Mouse (Mus musculus): ENCODE data around the gene Grwd1. TPM values are rescaled to one million over a fixed set of nuclear protein-coding genes. Genes with fewer than 3 reads are reported as not detected.
A peak's percentile ranks its signal among the peaks of the same experiment; 100 is the strongest.
"Not testable (repeated sequence)": the region's sequence is repeated elsewhere in the genome, so short reads cannot be mapped to it uniquely, and the experiment has no call there.

Gene Grwd1
- polyA plus RNA-seq (2014; fragmentation: Nextera tagmentation; extraction: Ambion mirVana), result 37.6 and 42.6 TPM in 2 replicates

- ATAC-seq (ENCODE audit: low FRiP score), result peak; percentile 90
- Histone ChIP-seq H3K9ac (peak within 1 kb of the TSS; percentile 69), H3K27me3 (ENCODE audit: control insufficient read depth, insufficient read depth, low read length) (peaks cover 38% of the 10 kb centered on the region), H3K36me3 (replicated peaks; ENCODE audit: control insufficient read depth, insufficient read depth) (peaks cover 44% of the 10 kb centered on the region), H3K4me1 (replicated peaks; ENCODE audit: control insufficient read depth, insufficient read depth, low read length) (peaks cover 18% of the 10 kb centered on the region), H3K9me3 (ENCODE audit: control insufficient read depth, low read length) (no peaks in the 10 kb centered on the region), H3K27ac (peak within 1 kb of the TSS; percentile 89), H3K4me3 (replicated peaks; ENCODE audit: low read length) (peak within 1 kb of the TSS; percentile 74), H3K4me2 (replicated peaks) (peak within 1 kb of the TSS; percentile 81)
- DNase-seq (ENCODE audit: low spot score), result peak; percentile 92
- under 1% methylated on average over 35 of the region's 35 CpGs for WGBS
These were observed at the start of gene Grwd1 for GRCm38 (mm10) chr7:45830427-45831127. Gene Grwd1 (minus strand): TSS chr7:45830944.

DNA sequence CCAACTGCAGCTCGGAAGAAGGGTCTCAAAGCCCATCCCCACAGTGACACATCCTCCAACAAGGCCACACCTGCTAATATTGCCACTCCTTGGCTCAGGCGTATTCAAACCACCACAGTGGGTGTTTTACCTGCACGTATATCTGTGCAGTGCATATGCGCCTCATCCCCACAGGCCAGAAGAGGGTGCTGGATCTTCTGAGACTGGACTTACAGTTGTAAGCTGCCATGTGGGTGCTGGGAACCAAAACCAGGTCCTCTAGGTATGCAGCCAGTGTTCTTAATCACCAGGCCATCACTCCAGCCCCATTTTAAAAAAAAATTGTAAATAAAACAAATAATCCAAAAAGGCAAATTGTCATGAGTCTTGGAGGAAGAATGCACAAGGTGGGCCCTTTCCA, 49.8 kb upstream of the Grwd1 start:
- WGBS, result 98% methylated on average over 4 of the region's 4 CpGs
- H3K9me3 ChIP-seq (ENCODE audit: control insufficient read depth, low read length), result no peaks in the 10 kb centered on the region
- ATAC-seq (ENCODE audit: low FRiP score), result no peak

DNA sequence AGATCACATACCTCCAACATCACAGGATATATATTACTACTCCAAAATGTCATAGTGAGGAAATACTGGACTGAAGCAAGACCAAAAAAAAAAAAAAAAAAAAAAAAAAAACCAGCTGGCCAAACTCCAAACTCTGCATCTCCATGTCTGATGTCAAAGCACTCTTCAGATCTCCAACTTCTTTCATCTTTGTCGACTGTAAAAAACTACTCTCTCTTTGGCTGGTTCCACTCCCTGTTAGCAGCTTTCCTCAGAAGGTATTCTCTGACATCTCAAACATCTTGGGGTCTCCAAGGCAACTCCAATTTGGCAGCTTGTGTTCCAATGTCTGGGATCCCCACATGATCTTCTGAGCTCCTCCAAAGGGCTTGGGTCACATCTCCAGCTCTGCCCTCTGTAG, 47.5 kb upstream of the Grwd1 start, which contains the start of gene Grin2d:
Grin2d (minus strand) TSS at position 101 of the 400 bp plus-strand sequence.
- H3K27ac ChIP-seq; H3K9me3 ChIP-seq (ENCODE audit: control insufficient read depth, low read length); DNase-seq (ENCODE audit: low spot score); ATAC-seq (ENCODE audit: low FRiP score); H3K9ac ChIP-seq; H3K4me3 ChIP-seq (replicated peaks; ENCODE audit: low read length); H3K4me2 ChIP-seq (replicated peaks); H3K27me3 ChIP-seq (ENCODE audit: control insufficient read depth, insufficient read depth, low read length): not testable (repeated sequence)
- Histone ChIP-seq H3K4me1 (replicated peaks; ENCODE audit: control insufficient read depth, insufficient read depth, low read length) (peaks cover 18% of the 10 kb centered on the region), H3K36me3 (replicated peaks; ENCODE audit: control insufficient read depth, insufficient read depth) (peaks cover 91% of the 10 kb centered on the region)
- 94% methylated on average over 1 of the region's 1 CpGs for WGBS

More for the DNA sequence above, 49.8 kb upstream of the Grwd1 start:
- Histone ChIP-seq H3K9ac (no peak overlapping the region), H3K27ac (no peak overlapping the region), H3K4me2 (replicated peaks) (no peak overlapping the region), H3K27me3 (ENCODE audit: control insufficient read depth, insufficient read depth, low read length) (no peaks in the 10 kb centered on the region), H3K4me3 (replicated peaks; ENCODE audit: low read length) (no peak overlapping the region), H3K4me1 (replicated peaks; ENCODE audit: control insufficient read depth, insufficient read depth, low read length) (no peaks in the 10 kb centered on the region), H3K36me3 (replicated peaks; ENCODE audit: control insufficient read depth, insufficient read depth) (peaks cover 99% of the 10 kb centered on the region)
- DNase-seq (ENCODE audit: low spot score), result no peak

- Histone ChIP-seq H3K36me3 (replicated peaks; ENCODE audit: control insufficient read depth, insufficient read depth) (peaks cover 77% of the 10 kb centered on the region), H3K9ac (no peak overlapping the region), H3K9me3 (ENCODE audit: control insufficient read depth, low read length) (no peaks in the 10 kb centered on the region), H3K4me3 (replicated peaks; ENCODE audit: low read length) (no peak overlapping the region), H3K27ac (no peak overlapping the region), H3K4me1 (replicated peaks; ENCODE audit: control insufficient read depth, insufficient read depth, low read length) (peaks cover 18% of the 10 kb centered on the region), H3K27me3 (ENCODE audit: control insufficient read depth, insufficient read depth, low read length) (no peaks in the 10 kb centered on the region), H3K4me2 (replicated peaks) (no peak overlapping the region)
- ATAC-seq (ENCODE audit: low FRiP score) (no peak), DNase-seq (ENCODE audit: low spot score) (no peak)
- 95% methylated on average over 7 of the region's 7 CpGs for WGBS
These were observed 46.2 kb upstream of the Grwd1 start for GRCm38 (mm10) chr7:45876895-45877294.

- Histone ChIP-seq H3K4me2 (replicated peaks) (peak overlapping the region; percentile 71), H3K4me1 (replicated peaks; ENCODE audit: control insufficient read depth, insufficient read depth, low read length) (peaks cover 41% of the 10 kb centered on the region), H3K27me3 (ENCODE audit: control insufficient read depth, insufficient read depth, low read length) (no peaks in the 10 kb centered on the region), H3K9me3 (ENCODE audit: control insufficient read depth, low read length) (no peaks in the 10 kb centered on the region), H3K4me3 (replicated peaks; ENCODE audit: low read length) (peak overlapping the region; percentile 68), H3K36me3 (replicated peaks; ENCODE audit: control insufficient read depth, insufficient read depth) (peaks cover 41% of the 10 kb centered on the region), H3K9ac (peak overlapping the region; percentile 88), H3K27ac (peak overlapping the region; percentile 80)
- DNase-seq (ENCODE audit: low spot score) (peak; percentile 65), ATAC-seq (ENCODE audit: low FRiP score) (peak; percentile 28)
- WGBS, result 3% methylated on average over 28 of the region's 28 CpGs
These were observed 42.6 kb upstream of the Grwd1 start for GRCm38 (mm10) chr7:45873061-45873947.

GRCm38 (mm10) chr7:45872624-45873023, 41.9 kb upstream of the Grwd1 start, which contains the start of gene Kdelr1:
Gene Kdelr1 (plus strand): TSS chr7:45872772.
- peak; percentile 63 for ATAC-seq (ENCODE audit: low FRiP score)
- H3K4me2 ChIP-seq (replicated peaks), result peak within 1 kb of the TSS; percentile 71
- peak; percentile 95 for DNase-seq (ENCODE audit: low spot score)
- 0 out of 2 replicates have a peak, but pooled peaks cover 2% of the 10 kb centered on the region for H3K27me3 ChIP-seq (ENCODE audit: control insufficient read depth, insufficient read depth, low read length)
- H3K9ac ChIP-seq, result peak within 1 kb of the TSS; percentile 88
- peak within 1 kb of the TSS; percentile 80 for H3K27ac ChIP-seq
- WGBS, result under 1% methylated on average over 18 of the region's 18 CpGs
- H3K36me3 ChIP-seq (replicated peaks; ENCODE audit: control insufficient read depth, insufficient read depth), result peaks cover 35% of the 10 kb centered on the region
- peak within 1 kb of the TSS; percentile 68 for H3K4me3 ChIP-seq (replicated peaks; ENCODE audit: low read length)
- H3K9me3 ChIP-seq (ENCODE audit: control insufficient read depth, low read length), result no peaks in the 10 kb centered on the region
- H3K4me1 ChIP-seq (replicated peaks; ENCODE audit: control insufficient read depth, insufficient read depth, low read length), result peaks cover 48% of the 10 kb centered on the region

GRCm38 (mm10) chr7:45870282-45871058, 39.7 kb upstream of the Grwd1 start:
- Histone ChIP-seq H3K4me2 (replicated peaks) (peak overlapping the region; percentile 78), H3K4me1 (replicated peaks; ENCODE audit: control insufficient read depth, insufficient read depth, low read length) (peaks cover 52% of the 10 kb centered on the region), H3K27me3 (ENCODE audit: control insufficient read depth, insufficient read depth, low read length) (peaks cover 10% of the 10 kb centered on the region; the same call in 1 of the 2 replicates), H3K27ac (peak overlapping the region; percentile 57; the same call in 1 of the 2 replicates), H3K9ac (peak overlapping the region; percentile 77), H3K36me3 (replicated peaks; ENCODE audit: control insufficient read depth, insufficient read depth) (peaks cover 14% of the 10 kb centered on the region), H3K4me3 (replicated peaks; ENCODE audit: low read length) (peak overlapping the region; percentile 43), H3K9me3 (ENCODE audit: control insufficient read depth, low read length) (no peaks in the 10 kb centered on the region)
- ATAC-seq (ENCODE audit: low FRiP score) (0 out of 2 replicates have a peak, but pooled peaks have one; percentile 2), DNase-seq (ENCODE audit: low spot score) (no peak)
- WGBS, result 1% methylated on average over 30 of the region's 30 CpGs

GRCm38 (mm10) chr7:45869787-45870186, 39.0 kb upstream of the Grwd1 start:
- no peak for ATAC-seq (ENCODE audit: low FRiP score)
- peaks cover 8% of the 10 kb centered on the region for H3K36me3 ChIP-seq (replicated peaks; ENCODE audit: control insufficient read depth, insufficient read depth)
- WGBS, result 4% methylated on average over 11 of the region's 14 CpGs
- H3K4me3 ChIP-seq (replicated peaks; ENCODE audit: low read length), result peak overlapping the region; percentile 43
- H3K4me1 ChIP-seq (replicated peaks; ENCODE audit: control insufficient read depth, insufficient read depth, low read length), result peaks cover 48% of the 10 kb centered on the region
- H3K9me3 ChIP-seq (ENCODE audit: control insufficient read depth, low read length), result no peaks in the 10 kb centered on the region
- peak overlapping the region; percentile 78 for H3K4me2 ChIP-seq (replicated peaks)
- peak overlapping the region; percentile 77 for H3K9ac ChIP-seq
- H3K27me3 ChIP-seq (ENCODE audit: control insufficient read depth, insufficient read depth, low read length), result peaks cover 10% of the 10 kb centered on the region; the same call in 1 of the 2 replicates
- H3K27ac ChIP-seq, result peak overlapping the region; percentile 57; the same call in 1 of the 2 replicates
- DNase-seq (ENCODE audit: low spot score), result no peak

Data from hindbrain, embryonic 14.5 days (tissue).